Mouse (Mus musculus) left cerebral cortex, adult 2 months (tissue): Measurements from ENCODE around the gene Adamts15. TPM values are rescaled to one million over a fixed set of nuclear protein-coding genes. Genes with fewer than 3 reads are reported as not detected.

Experiments
- DNase-seq, 2 experiments: peaks; one replicate each; pipeline ENCODE4 v3.0.0; 2021 to 2022; ENCODE audit warnings: low spot score in 2 of 2, mixed read lengths in 1 of 2; ENCODE audit errors: extremely low spot score in 1 of 2
- H3K27ac ChIP-seq: fragments of 200-600 bp; 2 replicates; pipeline ENCODE4 v1.8.1; 2022
- H3K4me3 ChIP-seq: fragments of 200-600 bp; 2 replicates; pipeline ENCODE4 v1.8.1; 2022
- CTCF ChIP-seq: fragments of 200-600 bp; IDR thresholded peaks from 2 replicates; pipeline ENCODE4 v1.8.1; 2022; ENCODE audit warnings: antibody characterized with exemption, mild to moderate bottlenecking, moderate library complexity
- intact Hi-C: fragments of 180-260 bp; cut with DNase I; formaldehyde crosslinking; loops from one replicate; pipeline ENCODE4 v1.15.1; 2025
- total RNA-seq, 2 experiments: library from RNA; stranded (reverse); gene quantifications; 2 replicates each; pipeline ENCODE4 v1.2.3; 2021

The Adamts15 gene
- total RNA-seq, 2 experiments from 2014 or later = 5.2 to 6.0 TPM

DNA sequence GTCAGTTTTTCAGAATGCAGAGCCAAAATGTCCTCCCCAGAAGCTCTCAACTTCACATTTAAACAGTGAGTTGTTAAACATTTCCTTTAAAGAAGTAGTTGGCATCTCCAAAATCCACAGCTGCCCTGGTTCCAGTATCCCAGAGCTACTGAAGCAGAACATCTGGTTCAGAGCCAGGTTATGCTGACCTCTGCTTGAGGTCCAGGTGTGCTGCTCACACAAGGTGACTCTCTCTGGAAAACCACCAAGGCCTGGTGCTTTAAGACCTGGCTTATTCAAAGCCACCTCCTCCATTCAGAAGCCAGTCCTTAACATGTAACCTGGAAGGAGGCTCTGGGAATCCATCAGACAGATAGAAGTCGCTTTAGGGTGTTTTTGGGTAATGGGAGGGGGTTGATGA, 23.0 kb upstream of the Adamts15 start:
- intact Hi-C loops = no loop called here
- H3K27ac ChIP-seq = no peak overlapping the region
- H3K4me3 ChIP-seq = no peak overlapping the region
- no peak for DNase-seq
- TF ChIP-seq CTCF = no peak

DNA sequence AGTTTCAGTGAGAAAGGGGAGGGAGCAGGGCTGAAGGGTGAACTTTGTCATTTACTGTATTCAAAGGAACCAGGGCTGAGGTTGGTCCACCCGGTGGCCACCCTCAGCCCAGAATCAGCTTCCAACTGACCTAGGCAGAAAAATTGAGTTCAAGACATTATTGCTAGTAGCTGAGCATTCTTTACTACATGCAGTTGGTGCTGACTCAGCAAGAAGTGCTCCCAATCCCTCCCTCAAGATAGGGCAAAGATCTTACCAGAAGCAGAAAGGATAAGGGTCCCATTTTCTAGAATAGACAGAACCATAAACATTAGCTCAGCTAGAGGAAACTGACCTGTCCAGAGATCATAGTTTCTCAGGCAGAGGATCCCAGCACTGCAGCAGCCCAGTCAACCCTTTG, 22.0 kb upstream of the Adamts15 start:
- intact Hi-C loops = no loop called here
- no peak overlapping the region for H3K4me3 ChIP-seq
- H3K27ac ChIP-seq = no peak overlapping the region
- no peak for TF ChIP-seq CTCF
- no peak for DNase-seq

DNA sequence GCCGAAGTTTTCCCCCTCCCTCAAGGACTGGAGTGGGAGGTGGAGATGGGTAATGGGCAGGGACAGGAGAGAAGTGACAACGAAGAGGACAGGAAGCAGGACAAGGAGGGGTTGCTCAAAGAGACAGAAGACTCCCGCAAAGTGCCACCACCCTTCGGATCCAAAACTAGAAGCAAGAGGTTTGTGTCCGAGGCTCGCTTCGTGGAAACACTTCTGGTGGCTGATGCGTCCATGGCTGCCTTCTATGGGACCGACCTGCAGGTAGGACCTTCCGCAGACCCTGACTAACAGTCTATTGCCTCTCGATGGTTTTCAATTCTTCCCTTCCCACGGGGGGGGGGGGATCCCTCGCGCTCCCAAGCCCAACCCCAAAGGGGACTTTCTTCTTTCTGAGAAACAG, 21.1 kb upstream of the Adamts15 start:
- no peak for DNase-seq
- intact Hi-C loops = loop anchor here (2.0 kb wide), 1 partner anchor 87 kb away; the partner anchor contains the start of gene Zbtb44
- Histone ChIP-seq H3K4me3 (peak overlapping the region; percentile 73), H3K27ac (no peak overlapping the region)
- TF ChIP-seq CTCF = no peak

DNA sequence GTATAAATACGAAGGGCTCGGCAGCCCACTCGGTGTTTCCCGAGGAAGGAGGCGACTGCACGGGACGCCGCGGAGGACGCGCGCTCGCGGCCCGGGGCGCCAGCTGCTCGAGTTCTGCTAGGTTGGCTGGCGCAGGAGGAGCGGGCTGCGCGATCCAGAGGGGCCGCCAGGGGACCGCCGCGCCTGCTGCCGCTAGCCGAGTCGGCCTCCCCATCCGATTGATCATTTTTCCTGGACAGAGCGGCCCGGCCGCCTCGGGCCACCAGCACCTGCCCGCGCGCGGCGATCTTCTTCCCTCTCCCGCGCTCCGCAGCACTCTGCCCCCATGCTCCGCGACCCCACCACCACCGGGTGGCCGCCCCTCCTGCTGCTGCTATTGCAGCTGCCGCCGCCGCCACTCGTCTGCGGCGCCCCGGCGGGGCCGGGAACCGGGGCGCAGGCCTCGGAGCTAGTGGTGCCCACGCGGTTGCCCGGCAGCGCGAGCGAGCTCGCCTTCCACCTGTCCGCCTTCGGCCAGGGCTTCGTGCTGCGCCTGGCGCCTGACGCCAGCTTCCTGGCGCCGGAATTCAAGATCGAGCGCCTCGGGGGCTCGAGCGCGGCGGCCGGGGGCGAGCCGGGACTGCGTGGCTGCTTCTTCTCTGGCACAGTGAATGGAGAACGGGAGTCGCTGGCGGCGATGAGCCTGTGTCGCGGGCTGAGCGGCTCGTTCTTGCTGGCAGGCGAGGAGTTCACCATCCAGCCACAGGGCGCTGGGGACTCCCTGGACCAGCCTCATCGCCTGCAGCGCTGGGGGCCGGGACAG, 20.5 kb upstream of the Adamts15 start, which contains the start of gene Adamts8:
Gene Adamts8, plus strand, starts transcription at position 51 of the 802 bp plus-strand sequence.
- TF ChIP-seq CTCF = peak; percentile 55
- Histone ChIP-seq H3K4me3 (peak within 1 kb of the TSS; percentile 73), H3K27ac (peak within 1 kb of the TSS; percentile 47; the same call in 1 of the 2 replicates)
- intact Hi-C loops = loop anchor here (2.0 kb wide), 1 partner anchor 88 kb away; the partner anchor contains the start of gene Zbtb44
- peak; percentile 43 to 58 for DNase-seq

DNA sequence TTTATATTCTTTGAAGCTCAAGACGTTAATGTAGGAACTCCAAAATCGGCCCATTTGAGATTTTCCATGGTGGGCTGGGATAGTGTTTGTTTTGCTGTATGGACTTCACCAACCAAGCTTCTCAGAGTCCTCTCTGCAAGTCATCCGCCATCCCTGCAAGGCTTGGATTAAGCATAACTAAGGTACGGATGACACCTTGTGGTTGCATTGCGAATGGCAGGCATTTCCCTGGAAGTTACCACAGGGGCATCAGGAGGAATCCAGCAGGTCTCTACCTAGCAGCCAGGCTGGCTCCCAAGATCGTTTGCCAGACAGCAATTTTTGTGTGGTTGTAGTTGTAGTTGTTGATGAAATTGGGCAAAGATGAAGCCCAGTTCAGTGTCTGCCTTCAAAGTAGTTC, 18.1 kb upstream of the Adamts15 start:
- intact Hi-C loops = loop anchor here (1.0 to 2.0 kb wide), 3 partner anchors 142 to 492 kb away; no protein-coding TSS in a partner anchor
- peak; percentile 84 to 96 for DNase-seq
- Histone ChIP-seq H3K27ac (no peak overlapping the region), H3K4me3 (no peak overlapping the region)
- peak; percentile 90 for TF ChIP-seq CTCF

DNA sequence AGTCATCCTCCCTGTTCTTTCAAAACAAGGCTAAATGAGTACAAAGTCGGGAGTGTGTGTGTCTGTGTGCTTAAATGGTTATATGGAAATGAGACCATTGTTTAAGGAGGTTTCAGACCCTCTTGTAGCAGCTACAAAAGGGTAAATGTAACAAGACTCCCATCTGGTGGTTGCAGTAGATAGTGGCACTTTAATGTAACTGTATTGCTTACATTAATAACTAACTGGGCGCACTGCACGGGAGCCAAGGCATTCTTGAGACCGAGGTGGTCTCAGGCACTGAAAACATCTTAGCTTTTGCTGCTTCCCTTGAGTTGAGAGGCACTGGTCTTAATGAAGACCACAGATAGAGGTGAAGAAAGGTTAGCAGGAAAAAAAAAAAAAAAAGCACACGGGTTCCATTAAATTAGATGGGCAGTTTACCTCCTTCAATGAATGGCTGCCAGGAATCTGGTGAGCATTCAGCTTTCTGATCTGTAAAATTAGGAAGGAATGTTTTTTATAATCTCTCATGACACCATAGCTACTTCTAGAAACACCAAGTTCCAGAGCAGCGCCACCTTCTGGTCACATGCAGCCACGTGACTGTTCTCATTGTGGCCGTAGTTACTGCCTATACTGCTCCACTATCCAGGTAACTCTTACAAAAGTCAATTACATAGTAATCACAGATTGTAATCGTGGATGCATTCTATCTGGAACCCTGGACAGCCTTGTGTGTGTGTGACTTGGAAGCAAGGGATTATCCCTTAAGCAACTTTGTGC, 14.6 kb upstream of the Adamts15 start:
- Histone ChIP-seq H3K27ac (no peak overlapping the region), H3K4me3 (no peak overlapping the region)
- DNase-seq = peak; percentile 42 to 62
- TF ChIP-seq CTCF = peak; percentile 53
- intact Hi-C loops = loop anchor here (1.0 to 5.0 kb wide), 3 partner anchors 375 to 457 kb away; no protein-coding TSS in a partner anchor

DNA sequence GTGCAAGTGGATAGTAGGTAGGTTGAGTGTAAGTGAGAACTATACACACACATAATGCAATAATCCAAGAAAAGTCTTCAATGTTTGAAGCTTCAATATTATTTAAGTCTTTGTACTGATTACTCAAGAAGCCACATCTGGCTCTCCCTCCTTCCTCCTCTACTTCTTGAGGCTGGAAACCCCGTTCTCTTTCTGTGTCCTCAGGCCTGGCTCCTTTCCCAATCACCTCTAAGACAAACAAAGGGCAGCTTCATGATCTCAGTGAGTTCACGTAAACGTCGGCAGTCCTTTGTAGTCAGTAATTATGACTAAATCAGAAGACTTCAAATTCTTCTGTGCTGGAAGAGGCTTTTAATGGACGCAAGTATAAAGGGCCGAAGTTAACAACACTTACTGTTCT, 12.6 kb upstream of the Adamts15 start:
- intact Hi-C loops = loop anchor here (5.0 kb wide), 2 partner anchors 373 to 388 kb away; no protein-coding TSS in a partner anchor
- no peak for DNase-seq
- Histone ChIP-seq H3K27ac (no peak overlapping the region), H3K4me3 (no peak overlapping the region)
- TF ChIP-seq CTCF = no peak

DNA sequence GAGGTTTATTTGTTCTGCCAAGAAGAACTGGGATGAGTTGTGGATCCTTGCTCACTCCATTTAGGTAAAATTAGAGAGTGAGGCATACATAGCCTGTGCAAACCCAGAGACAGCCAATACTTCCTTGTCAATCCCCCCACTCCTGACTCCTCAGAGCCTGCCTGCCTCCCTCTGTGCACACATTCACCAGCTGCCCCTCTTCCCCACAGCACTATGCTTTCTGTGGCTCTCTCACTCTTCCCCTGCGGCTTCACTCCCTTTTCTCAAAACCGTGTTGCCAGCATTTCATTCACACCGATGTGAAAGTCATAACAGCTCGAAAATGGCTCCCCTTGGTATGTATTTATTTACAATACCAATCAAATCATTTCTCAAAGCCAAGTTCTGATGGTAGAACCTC, 10.1 kb upstream of the Adamts15 start:
- no peak for DNase-seq
- Histone ChIP-seq H3K27ac (no peak overlapping the region), H3K4me3 (no peak overlapping the region)
- intact Hi-C loops = no loop called here
- TF ChIP-seq CTCF = no peak

DNA sequence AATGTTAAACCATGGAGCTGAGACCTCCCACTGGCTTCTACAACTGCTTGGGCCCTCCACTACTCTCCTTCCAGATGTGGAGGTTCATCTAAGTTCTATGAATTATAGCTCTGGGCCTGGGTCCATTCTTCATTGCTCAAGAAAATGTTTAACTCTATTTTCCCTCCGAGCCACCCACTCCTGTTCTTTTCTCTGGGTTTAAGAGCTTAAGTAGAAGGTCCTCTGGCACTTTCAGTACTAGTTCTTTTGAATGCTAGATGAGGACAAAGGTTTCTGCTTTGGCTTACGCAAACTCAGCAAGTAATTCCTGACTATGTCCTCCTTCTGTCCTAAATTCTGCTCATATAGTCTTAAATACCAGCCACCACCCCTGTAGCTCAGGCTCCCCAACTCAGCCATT, 6.5 kb upstream of the Adamts15 start:
- Histone ChIP-seq H3K4me3 (no peak overlapping the region), H3K27ac (no peak overlapping the region)
- no peak for TF ChIP-seq CTCF
- intact Hi-C loops = no loop called here
- DNase-seq = no peak

DNA sequence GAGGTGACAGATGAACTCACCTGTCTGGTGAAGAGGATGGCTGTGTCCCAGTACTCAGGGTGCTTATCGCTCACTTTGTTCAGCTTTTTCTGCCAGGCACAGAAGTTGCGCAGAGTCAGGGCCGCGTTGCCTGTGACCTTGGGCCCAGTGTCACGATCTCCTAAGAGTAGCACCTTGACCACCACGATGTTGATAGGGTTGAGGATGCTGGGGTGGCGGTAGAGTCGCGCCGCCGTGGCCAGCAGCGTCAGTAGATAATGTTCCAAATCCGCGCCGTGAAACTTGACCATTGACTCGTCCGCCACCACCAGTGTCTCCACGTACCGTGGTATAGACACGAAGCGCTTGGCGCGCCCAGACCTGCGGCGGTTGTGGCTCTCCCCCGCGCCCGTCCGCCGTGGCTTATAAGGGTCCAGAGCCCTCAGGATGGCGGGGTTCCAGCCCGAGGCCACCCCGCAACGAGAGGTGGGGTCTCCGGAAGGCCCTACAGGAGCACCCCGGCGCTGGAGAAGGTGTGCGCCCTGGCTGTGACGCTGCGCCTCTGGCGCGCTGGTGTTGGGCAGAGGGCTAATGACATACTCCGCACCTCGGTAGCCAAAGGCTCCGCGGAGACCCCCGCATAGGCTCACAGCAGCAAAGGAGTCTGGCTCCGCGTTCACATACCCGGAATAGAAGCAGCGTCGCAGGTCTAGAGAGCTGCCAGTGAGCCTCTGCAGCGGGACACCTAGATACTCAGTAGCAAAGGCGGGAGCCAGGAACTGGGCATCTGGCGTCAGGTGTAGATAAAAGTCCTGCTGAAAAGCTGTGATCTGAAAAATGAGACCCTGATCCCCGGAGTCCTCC, 770 bp downstream of the Adamts15 start:
- TF ChIP-seq CTCF = no peak
- Histone ChIP-seq H3K4me3 (peak overlapping the region; percentile 53), H3K27ac (no peak overlapping the region)
- intact Hi-C loops = no loop called here
- DNase-seq = no peak

DNA sequence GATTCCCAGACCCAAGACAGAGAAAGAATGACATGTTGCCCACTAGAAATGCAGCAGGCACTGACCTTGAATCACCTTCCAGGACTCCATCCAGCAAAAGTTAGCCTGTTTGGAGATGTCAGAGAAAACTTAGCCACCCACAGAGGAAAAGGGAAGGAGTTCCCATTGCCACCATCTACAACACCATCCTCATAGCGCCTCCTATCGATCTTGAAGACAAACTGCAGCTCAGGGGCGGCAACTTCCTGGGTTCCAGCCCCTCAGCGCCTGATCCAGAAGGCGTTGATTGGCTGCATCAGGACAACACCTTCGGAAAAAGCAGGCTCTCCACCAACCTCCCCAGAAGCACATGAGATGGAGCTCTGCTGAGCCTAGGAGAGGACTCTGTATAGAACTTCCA, 1.5 kb downstream of the Adamts15 start:
- intact Hi-C loops = no loop called here
- DNase-seq = no peak

More for the DNA sequence above, 1.5 kb downstream of the Adamts15 start:
- peak; percentile 51 for TF ChIP-seq CTCF
- no peak overlapping the region for H3K27ac ChIP-seq
- no peak overlapping the region for H3K4me3 ChIP-seq
